ENCODE assay signal across 8 mouse cellular contexts in the genomic region with DNA sequence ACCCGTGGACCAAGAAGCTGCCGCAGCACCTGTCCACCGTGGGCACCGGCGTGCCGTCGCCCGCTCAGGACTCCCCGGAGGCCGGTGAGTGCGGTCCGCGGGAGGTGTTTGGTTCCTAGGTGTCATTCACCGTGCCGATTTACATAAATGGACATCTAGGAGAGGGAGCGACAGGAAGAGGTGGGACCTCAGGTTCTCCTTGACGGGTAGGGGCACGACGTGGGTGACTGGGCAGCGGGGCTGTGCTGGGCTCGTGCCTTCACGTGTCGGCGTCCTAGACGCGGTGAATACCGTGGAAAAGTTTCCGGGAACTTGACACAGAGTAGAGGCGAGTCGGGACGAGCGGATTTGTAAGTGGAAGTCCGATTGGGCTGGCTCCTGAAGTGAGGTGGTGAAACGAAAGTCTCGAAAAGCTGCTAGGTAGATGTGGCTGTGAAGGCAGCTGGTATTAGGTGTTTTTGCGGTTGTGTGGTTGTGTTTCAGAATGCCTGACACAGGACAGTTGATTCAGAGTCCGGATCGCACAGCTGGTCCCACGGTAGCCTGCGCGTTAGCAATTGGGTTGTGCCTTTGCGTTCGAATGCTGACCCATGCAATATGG. TPM values are rescaled to one million over a fixed set of nuclear protein-coding genes. Genes with fewer than 3 reads are reported as not detected.
A peak's percentile ranks its signal among the peaks of the same experiment; 100 is the strongest.
DNase-seq lines count a peak whose midpoint lies in the region; ATAC-seq and TF ChIP-seq lines count a peak whose summit lies in the region.

No protein-coding gene starts in this region.

- peak overlapping the region; percentile 83 for H3K4me3 ChIP-seq in forebrain, postnatal 0 days (ENCODE audit: low read depth, low read length)
- peak overlapping the region; percentile 73 for H3K4me3 ChIP-seq in hindbrain, embryonic 11.5 days (ENCODE audit: low read depth, low read length)
- peak overlapping the region; percentile 80 for H3K4me3 ChIP-seq in left cerebral cortex, adult 2 months
- H3K4me3 ChIP-seq in megakaryocyte, embryonic 14.5 days (replicated peaks): peak overlapping the region; percentile 98

- no peak overlapping the region for H3K27ac ChIP-seq in forebrain, postnatal 0 days (ENCODE audit: low read depth, low read length)
- H3K27ac ChIP-seq in hindbrain, embryonic 11.5 days (ENCODE audit: low read depth, low read length): no peak overlapping the region
- no peak overlapping the region for H3K27ac ChIP-seq in left cerebral cortex, adult 2 months

- no peak for TF ChIP-seq CTCF in forebrain, postnatal 0 days (IDR thresholded peaks at IDR 0.05; ENCODE audit: low read depth)
- TF ChIP-seq CTCF in left cerebral cortex, adult 2 months (IDR thresholded peaks at IDR 0.05): no peak

- no peak for DNase-seq in cerebellum, postnatal 4 days (ENCODE audit: low spot score in 2 of 2)
- peak; percentile 52 to 70 for DNase-seq in cerebellum, adult 18-20 months
- peak; percentile 30 for DNase-seq in forebrain, postnatal 0 days
- DNase-seq in hindbrain, embryonic 11.5 days (ENCODE audit: low spot score): peak; percentile 65
- DNase-seq in left cerebral cortex, adult 2 months (ENCODE audit: extremely low spot score in 1 of 2, low spot score in 2 of 2): peak; percentile 37 to 44
- peak; percentile 35 to 37 for DNase-seq in right cerebral cortex, postnatal 10 days (ENCODE audit: low spot score in 2 of 2)

- H3K9ac ChIP-seq in forebrain, postnatal 0 days: peak overlapping the region; percentile 66
- H3K9ac ChIP-seq in hindbrain, embryonic 11.5 days (ENCODE audit: low read depth, low read length): peak overlapping the region; percentile 70

- no peaks in the 10 kb centered on the region for H3K27me3 ChIP-seq in forebrain, postnatal 0 days (ENCODE audit: insufficient read depth, low read length)
- peaks cover 5% of the 10 kb centered on the region for H3K27me3 ChIP-seq in hindbrain, embryonic 11.5 days (ENCODE audit: control insufficient read depth, insufficient read depth, low read length)
- no peaks in the 10 kb centered on the region for H3K27me3 ChIP-seq in megakaryocyte, embryonic 14.5 days (replicated peaks)

- intact Hi-C loops in left cerebral cortex, adult 2 months (cut with DNase I): loop anchor here (5.0 to 10.0 kb wide), 2 partner anchors 132 to 654 kb away; a partner anchor contains a TSS

- H3K4me1 ChIP-seq in forebrain, postnatal 0 days (ENCODE audit: insufficient read depth): no peaks in the 10 kb centered on the region
- H3K4me1 ChIP-seq in hindbrain, embryonic 11.5 days (replicated peaks; ENCODE audit: control insufficient read depth, insufficient read depth, low read length): no peaks in the 10 kb centered on the region
- peaks cover 64% of the 10 kb centered on the region for H3K4me1 ChIP-seq in megakaryocyte, embryonic 14.5 days

- no peaks in the 10 kb centered on the region for H3K9me3 ChIP-seq in forebrain, postnatal 0 days (ENCODE audit: low read length)
- H3K9me3 ChIP-seq in hindbrain, embryonic 11.5 days (ENCODE audit: control insufficient read depth, low read length): no peaks in the 10 kb centered on the region
- H3K9me3 ChIP-seq in megakaryocyte, embryonic 14.5 days: no peaks in the 10 kb centered on the region

- no peaks in the 10 kb centered on the region for H3K36me3 ChIP-seq in forebrain, postnatal 0 days (ENCODE audit: insufficient read depth)
- no peaks in the 10 kb centered on the region for H3K36me3 ChIP-seq in hindbrain, embryonic 11.5 days (ENCODE audit: control insufficient read depth, insufficient read depth, low read length)
- no peaks in the 10 kb centered on the region for H3K36me3 ChIP-seq in megakaryocyte, embryonic 14.5 days (replicated peaks; ENCODE audit: low read length)

- peak; percentile 18; the same call in 1 of the 2 replicates for ATAC-seq in cerebellum, adult (ENCODE audit: insufficient number of reproducible peaks, low FRiP score, low TSS enrichment)
- ATAC-seq in forebrain, postnatal 0 days: no peak
- ATAC-seq in hindbrain, embryonic 11.5 days (ENCODE audit: low FRiP score): no peak

- 2% methylated on average over 43 of the region's 43 CpGs for WGBS in forebrain, postnatal 0 days
- under 1% methylated on average over 43 of the region's 43 CpGs for WGBS in hindbrain, embryonic 11.5 days

- H3K4me2 ChIP-seq in forebrain, postnatal 0 days (ENCODE audit: low read depth): peak overlapping the region; percentile 95
- H3K4me2 ChIP-seq in hindbrain, embryonic 11.5 days (replicated peaks; ENCODE audit: low read depth, low read length): peak overlapping the region; percentile 99

RNA-seq across cellular contexts. Expression of a gene that starts 1.1 kb away (rescaled TPM):
- total RNA-seq in forebrain, postnatal 0 days (2014; rRNA removed): 11.0 and 11.5 TPM in 2 replicates
- 2.0 and 2.9 TPM in 2 replicates for polyA plus RNA-seq in forebrain, postnatal 0 days (2015; fragmentation: Nextera tagmentation; extraction: Ambion mirVana)
- 2.0 and 2.2 TPM in 2 replicates for polyA plus RNA-seq in hindbrain, embryonic 11.5 days (2014; fragmentation: Nextera tagmentation; extraction: Ambion mirVana)
- 10 to 100 TPM; 20.4 to 22.4 TPM for total RNA-seq in left cerebral cortex, adult 2 months (2021)
- polyA plus RNA-seq in megakaryocyte, embryonic 14.5 days (2012; ENCODE audit: insufficient read depth, low replicate concordance): 20.7 and 31.6 TPM in 2 replicates

RNA-seq across cellular contexts. Expression of a gene that starts 48.4 kb away (rescaled TPM):
- total RNA-seq in forebrain, postnatal 0 days (2014; rRNA removed): 0.52 TPM in 1 of 2 replicates, not detected in the other
- polyA plus RNA-seq in forebrain, postnatal 0 days (2015; fragmentation: Nextera tagmentation; extraction: Ambion mirVana): 0.10 and 0.17 TPM in 2 replicates
- 0.20 and 0.51 TPM in 2 replicates for polyA plus RNA-seq in hindbrain, embryonic 11.5 days (2014; fragmentation: Nextera tagmentation; extraction: Ambion mirVana)
- not detected for total RNA-seq in left cerebral cortex, adult 2 months (2021)
- not detected in 2 replicates for polyA plus RNA-seq in megakaryocyte, embryonic 14.5 days (2012; ENCODE audit: insufficient read depth, low replicate concordance)

Comparison
In these comparisons a context has a peak if more than half of its experiments do, and no peak if none do; other contexts are left out.
1. DNase-seq: peak in cerebellum, adult 18-20 months (2 of 2), forebrain, postnatal 0 days (single experiment), hindbrain, embryonic 11.5 days (single experiment), left cerebral cortex, adult 2 months (2 of 2) and right cerebral cortex, postnatal 10 days (2 of 2); none in cerebellum, postnatal 4 days (0 of 2).
2. Peak in every context shown above with its lines, with median percentiles within 50 percentile points of each other: H3K4me3 ChIP-seq.